Mouse (Mus musculus) thymus, postnatal 0 days (tissue): ENCODE data around the gene Sord. TPM values are rescaled to one million over a fixed set of nuclear protein-coding genes. Genes with fewer than 3 reads are reported as not detected.
A peak's percentile ranks its signal among the peaks of the same experiment; 100 is the strongest.
"Not testable (repeated sequence)": the region's sequence is repeated elsewhere in the genome, so short reads cannot be mapped to it uniquely, and the experiment has no call there.

Experiments used
- DNase-seq: peaks from one replicate; pipeline ENCODE4 v3.0.0-alpha.2; 2015; ENCODE audit warnings: low spot score
- polyA plus RNA-seq: library from polyadenylated mRNA; unstranded; fragments of >200 nt; fragmentation: Nextera tagmentation; extraction: Ambion mirVana; gene quantifications from 2 replicates; pipeline ENCODE4 v1.2.1, GENCODE M21; 2015

Gene Sord
- polyA plus RNA-seq: 48.9 and 51.3 TPM in 2 replicates

GRCm38 (mm10) chr2:122234611-122235288 is at the start of gene Sord:
Gene Sord, plus strand, starts transcription at chr2:122234749.
- DNase-seq: peak; percentile 89

GRCm38 (mm10) chr2:122185086-122185485 is 49.5 kb upstream of the Sord start:
- DNase-seq: no peak

GRCm38 (mm10) chr2:122186106-122186505 is 48.4 kb upstream of the Sord start, which contains the start of the genes Patl2 and Terb2:
Gene Patl2, minus strand, starts transcription at chr2:122186189.
Gene Terb2, plus strand, starts transcription at chr2:122186272.
- no peak for DNase-seq

GRCm38 (mm10) chr2:122186751-122187150 is 47.8 kb upstream of the Sord start:
- no peak for DNase-seq

GRCm38 (mm10) chr2:122191849-122192248 is 42.7 kb upstream of the Sord start:
- DNase-seq: no peak

- peak; percentile 64 for DNase-seq
These were observed 40.0 kb upstream of the Sord start for GRCm38 (mm10) chr2:122194509-122194929.

- DNase-seq: no peak
These were observed 33.0 kb upstream of the Sord start for GRCm38 (mm10) chr2:122201501-122201900.

GRCm38 (mm10) chr2:122206440-122207107 is 28.0 kb upstream of the Sord start:
- no peak for DNase-seq

GRCm38 (mm10) chr2:122210534-122211228 is 23.9 kb upstream of the Sord start:
- no peak for DNase-seq

GRCm38 (mm10) chr2:122217075-122217474 is 17.5 kb upstream of the Sord start:
- not testable (repeated sequence) for DNase-seq

- DNase-seq: no peak
These were observed 16.3 kb upstream of the Sord start for GRCm38 (mm10) chr2:122218234-122218633.

- no peak for DNase-seq
These were observed 13.2 kb upstream of the Sord start for GRCm38 (mm10) chr2:122221378-122221777.

- no peak for DNase-seq
These were observed 12.8 kb upstream of the Sord start for GRCm38 (mm10) chr2:122221798-122222197.

GRCm38 (mm10) chr2:122222272-122222671 is 12.3 kb upstream of the Sord start:
- DNase-seq: no peak

GRCm38 (mm10) chr2:122223654-122224053 is 10.9 kb upstream of the Sord start:
- no peak for DNase-seq

GRCm38 (mm10) chr2:122230395-122230794 is 4.2 kb upstream of the Sord start:
- DNase-seq: no peak

GRCm38 (mm10) chr2:122231616-122232015 is 2.9 kb upstream of the Sord start:
- DNase-seq: no peak

GRCm38 (mm10) chr2:122233341-122233740 is 1.2 kb upstream of the Sord start:
- no peak for DNase-seq

- DNase-seq: no peak
These were observed 591 bp upstream of the Sord start for GRCm38 (mm10) chr2:122233759-122234557.

- no peak for DNase-seq
These were observed 876 bp downstream of the Sord start for GRCm38 (mm10) chr2:122235425-122235824.

- DNase-seq: no peak
These were observed 1.8 kb downstream of the Sord start for GRCm38 (mm10) chr2:122236321-122236720.
